Mouse (Mus musculus) layer of hippocampus, adult 9-10 months (tissue): ENCODE measurements around the gene Homer2.

Source experiments
- DNase-seq: peaks from one replicate; pipeline ENCODE4 v3.0.0; 2022; ENCODE audit warnings: low spot score

Homer2 gene

GRCm38 (mm10) chr7:81698357-81698756 is 9.0 kb downstream of the Homer2 start:
- DNase-seq = no peak

GRCm38 (mm10) chr7:81697954-81698353 is 9.4 kb downstream of the Homer2 start:
- DNase-seq = no peak

GRCm38 (mm10) chr7:81695763-81696533 is 11.4 kb downstream of the Homer2 start:
- DNase-seq = no peak

DNA sequence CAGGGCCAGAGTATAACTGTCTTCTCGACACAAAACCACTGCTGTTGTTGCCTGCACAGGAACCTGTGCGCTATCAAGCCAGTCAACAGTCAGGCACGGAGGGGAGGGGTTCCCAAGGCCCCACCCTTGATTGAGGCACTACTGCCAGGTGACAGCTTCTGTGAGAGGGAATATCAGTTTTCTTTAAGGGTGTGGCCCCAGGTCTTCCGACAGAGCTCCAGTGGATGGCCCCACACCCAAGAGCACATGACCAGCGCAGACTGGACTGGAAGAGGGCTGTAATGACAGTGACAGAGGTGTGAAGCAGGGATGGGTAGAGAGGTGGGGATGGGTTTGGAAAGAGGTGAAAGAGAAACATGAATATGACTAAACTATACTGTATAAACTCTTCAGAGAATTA is 16.3 kb downstream of the Homer2 start:
- no peak for DNase-seq

DNA sequence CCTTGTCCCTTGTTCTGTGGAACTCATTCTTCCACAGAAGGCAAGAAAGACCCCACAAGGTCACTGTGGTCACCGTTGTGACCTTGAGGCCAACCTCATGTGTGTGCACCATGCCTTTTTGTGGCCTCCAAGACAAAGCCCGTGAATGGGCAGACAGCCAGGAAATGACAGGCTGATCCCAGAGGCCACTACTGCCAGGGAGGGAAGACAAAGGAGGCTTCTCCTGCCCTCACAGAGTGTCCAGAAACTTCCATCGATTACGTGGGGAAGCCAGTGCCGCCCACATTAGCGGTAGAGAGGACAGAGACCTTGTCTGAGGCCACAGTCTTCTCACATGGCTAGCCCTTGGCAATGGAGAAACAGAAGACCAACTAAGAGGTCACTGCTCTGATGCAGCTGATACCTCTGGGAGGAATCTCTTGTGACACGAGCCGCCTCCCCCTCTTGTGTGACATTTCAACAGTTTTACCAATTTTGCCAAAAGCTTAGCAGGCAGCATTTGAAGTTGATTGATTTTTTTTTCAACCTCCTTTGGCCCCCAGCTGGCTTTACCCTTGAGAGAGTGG is 18.1 kb downstream of the Homer2 start:
- no peak for DNase-seq

GRCm38 (mm10) chr7:81688378-81688777 is 18.9 kb downstream of the Homer2 start:
- DNase-seq = no peak

- no peak for DNase-seq
These were observed 19.5 kb downstream of the Homer2 start for GRCm38 (mm10) chr7:81687684-81688316.

GRCm38 (mm10) chr7:81685375-81685774 is 22.0 kb downstream of the Homer2 start:
- no peak for DNase-seq

DNA sequence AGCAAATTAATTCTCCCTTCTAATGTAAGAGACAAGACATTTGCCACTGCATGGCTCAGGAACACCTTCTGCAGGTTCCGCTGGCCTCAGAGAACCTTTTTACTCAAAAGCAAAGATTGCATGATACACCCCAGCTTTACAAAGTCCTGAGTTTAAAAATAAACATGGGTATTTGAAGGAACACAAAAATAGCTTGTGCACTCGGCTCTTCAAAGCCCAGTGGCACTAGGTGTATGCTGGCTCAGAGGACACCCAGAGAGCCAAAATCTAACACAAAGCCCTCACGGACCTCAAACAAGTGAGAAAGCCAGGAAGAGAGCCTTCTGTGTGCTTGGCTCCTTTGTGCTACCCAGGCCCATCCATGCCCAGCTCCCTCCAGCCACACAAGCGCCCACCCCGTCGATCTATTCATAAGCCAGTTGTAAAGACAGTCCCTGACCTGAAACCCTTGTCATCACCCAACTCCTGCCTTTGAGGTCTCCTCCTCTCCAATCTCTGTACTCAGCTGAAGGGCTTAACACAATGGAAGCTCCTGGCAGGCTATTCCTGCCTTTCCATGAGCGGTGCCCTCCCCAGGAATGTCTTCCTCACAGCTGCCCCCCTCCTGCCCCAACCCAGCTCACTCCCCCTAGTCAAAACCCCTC is 23.4 kb downstream of the Homer2 start:
- DNase-seq = no peak

GRCm38 (mm10) chr7:81681386-81681785 is 25.9 kb downstream of the Homer2 start:
- no peak for DNase-seq

- DNase-seq = no peak
These were observed 33.8 kb downstream of the Homer2 start for GRCm38 (mm10) chr7:81673359-81674013.

DNA sequence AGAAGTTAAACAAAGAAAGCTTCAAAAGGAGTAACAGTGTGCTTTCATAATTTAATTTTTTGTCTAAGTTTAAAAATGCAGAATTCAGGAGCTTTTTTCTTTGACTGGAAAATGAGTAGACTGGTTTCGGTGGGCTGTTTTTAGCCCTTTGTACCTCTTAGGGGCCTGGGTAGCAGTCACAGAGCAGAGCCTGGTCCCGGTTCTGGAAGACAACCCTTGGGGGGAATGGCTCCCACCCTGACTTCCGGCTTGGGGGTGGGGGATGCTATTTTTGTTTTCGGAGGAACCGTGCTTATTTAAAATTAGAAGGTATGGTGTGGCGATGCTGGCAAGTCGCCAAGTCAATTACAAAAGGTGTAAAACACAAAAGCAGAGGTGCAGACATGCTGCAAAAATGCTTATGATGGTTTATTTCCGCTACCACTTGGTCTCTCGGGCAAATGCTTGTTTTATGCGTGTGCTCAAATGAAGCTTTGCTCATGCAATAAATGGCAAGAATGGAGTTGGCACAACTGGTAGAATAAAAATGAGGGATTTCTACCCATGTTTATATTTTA is 34.5 kb downstream of the Homer2 start:
- DNase-seq = no peak

DNA sequence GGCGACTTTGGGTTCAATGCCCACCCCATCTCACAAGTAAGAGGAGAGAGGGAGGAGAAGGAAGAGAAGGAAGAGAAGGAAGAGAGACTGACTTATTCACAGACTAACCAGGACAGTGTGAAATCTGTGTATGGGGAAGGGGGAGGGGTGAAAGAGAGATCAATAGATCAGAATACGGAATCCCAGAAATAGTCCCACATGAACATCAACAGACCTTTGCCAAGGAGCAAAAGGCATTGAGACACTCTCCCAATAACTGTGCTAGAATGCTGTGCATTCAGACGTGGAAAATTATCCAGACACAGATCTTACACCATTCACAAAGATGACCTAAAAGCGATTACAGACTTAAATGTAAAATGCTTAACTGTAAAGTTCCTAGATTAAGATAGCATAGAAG is 40.2 kb downstream of the Homer2 start:
- DNase-seq = no peak

DNA sequence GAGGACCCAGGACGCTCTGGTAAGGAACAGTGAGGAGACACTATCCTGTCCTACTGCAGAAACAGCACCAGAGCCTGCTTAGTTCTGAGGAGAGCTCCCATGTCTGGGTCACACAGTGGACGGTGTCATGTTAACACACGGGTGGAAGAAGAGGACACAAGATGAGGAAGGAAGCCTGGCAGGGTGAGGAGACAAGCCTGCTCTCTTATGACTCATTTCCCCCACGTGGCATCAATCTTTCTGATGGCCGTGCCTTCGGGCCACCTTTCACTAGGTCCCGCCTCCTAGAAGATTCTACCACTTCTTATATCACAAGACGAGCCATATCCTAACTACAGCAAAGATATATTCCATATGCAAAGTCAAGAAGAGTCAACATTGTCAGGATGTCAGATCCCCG is 40.7 kb downstream of the Homer2 start:
- DNase-seq = no peak

DNA sequence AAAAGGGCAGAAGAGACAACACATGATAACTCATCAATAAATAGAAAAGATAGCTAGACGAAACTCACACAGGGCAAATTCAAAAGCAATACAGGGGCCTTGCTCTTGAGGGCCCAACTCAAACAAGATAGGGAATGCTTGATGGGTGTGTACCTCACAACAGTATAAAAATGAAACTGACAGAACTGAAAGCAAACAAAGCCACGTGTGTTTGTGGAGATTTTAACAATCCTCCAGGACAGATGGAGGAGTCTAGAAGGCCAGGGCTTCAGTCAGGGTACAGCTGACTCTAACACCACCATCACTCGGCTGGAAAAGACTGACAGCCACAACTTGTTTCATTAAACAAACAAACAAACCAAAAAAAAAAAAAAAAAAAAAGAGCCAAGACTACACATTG is 44.3 kb downstream of the Homer2 start:
- DNase-seq = no peak

DNA sequence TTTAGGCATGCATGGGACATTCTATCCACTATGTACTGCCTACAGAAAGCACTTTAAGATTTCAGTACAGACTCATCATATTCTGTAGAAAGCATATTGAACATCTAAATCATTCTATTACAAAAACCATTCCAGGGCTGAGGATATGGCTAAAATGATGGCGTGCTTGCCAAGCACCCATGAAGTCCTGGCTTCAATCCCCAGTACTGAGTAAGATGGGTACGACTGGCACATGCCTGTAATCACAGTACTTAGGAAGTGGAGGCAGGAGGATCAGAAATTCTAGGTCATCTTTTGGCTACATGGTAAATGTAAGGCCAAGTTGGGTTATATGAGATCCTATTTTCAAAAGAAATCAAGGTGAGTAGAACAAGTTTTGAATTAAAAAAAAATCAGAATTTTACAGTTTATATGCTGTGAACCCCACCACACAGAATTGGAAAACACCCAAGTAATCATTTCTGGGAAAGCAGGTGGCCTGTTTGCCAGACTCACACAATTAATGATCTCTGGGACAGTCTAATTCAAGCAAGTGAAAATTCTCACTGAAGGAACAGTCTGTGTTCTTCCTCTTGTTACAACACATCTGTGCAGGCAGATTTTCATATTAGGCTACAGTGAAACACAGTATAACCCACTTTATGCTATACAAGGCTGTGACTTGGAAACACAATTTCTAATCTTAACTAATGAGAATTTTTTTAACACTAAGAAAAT is 49.5 kb downstream of the Homer2 start:
- DNase-seq = no peak

DNA sequence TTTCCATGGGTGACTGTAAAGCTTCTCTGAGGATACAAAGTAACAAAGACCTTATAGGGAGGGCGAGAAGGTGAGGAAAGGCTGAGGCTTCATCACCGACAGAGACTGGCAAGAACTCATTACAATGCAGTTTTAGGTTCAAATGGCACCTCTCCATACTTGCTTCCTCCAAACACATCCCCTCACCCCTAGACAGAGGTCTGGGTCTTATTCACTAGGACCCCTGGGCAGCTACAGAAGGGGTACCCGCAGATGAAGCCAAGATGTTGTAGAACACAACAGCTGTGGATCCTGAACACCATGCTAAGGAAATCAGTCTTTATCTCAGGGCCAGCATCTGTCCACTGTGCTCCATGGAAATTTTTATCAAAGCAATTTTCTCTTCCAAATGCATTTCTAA is 50.3 kb downstream of the Homer2 start:
- no peak for DNase-seq

GRCm38 (mm10) chr7:81656635-81657034 is 50.7 kb downstream of the Homer2 start:
- no peak for DNase-seq

GRCm38 (mm10) chr7:81654946-81655718 is 52.2 kb downstream of the Homer2 start:
- no peak for DNase-seq

- no peak for DNase-seq
These were observed 53.3 kb downstream of the Homer2 start for GRCm38 (mm10) chr7:81653988-81654387.

- DNase-seq = no peak
These were observed 55.0 kb downstream of the Homer2 start for GRCm38 (mm10) chr7:81652296-81652695.
